ENCODE assay signal across 19 mouse cellular contexts in genomic region chr4:103577111-103577815, GRCm38 (mm10). TPM values are rescaled to one million over a fixed set of nuclear protein-coding genes. Genes with fewer than 3 reads are reported as not detected.
A peak's percentile ranks its signal among the peaks of the same experiment; 100 is the strongest.
DNase-seq lines count a peak whose midpoint lies in the region; ATAC-seq and TF ChIP-seq lines count a peak whose summit lies in the region.
"Had no signal": no experiment of that assay in that cellular context is flagged by ENCODE, and none has a peak within 500 bp of the region (broad histone marks: within the 10 kb centered on the region; RNA-seq: fewer than 3 reads in every experiment).

No protein-coding gene starts in this region.

- H3K4me2 ChIP-seq in forebrain, embryonic 13.5 days = no peak overlapping the region
- no peak overlapping the region for H3K4me2 ChIP-seq in midbrain, postnatal 0 days (ENCODE audit: low read depth, low read length, poor library complexity, severe bottlenecking)
- H3K4me2 ChIP-seq: embryonic facial prominence, embryonic 13.5 days; heart, embryonic 13.5 days; hindbrain, embryonic 15.5 days; kidney, embryonic 15.5 days; liver, embryonic 15.5 days; midbrain, embryonic 11.5 days; neural tube, embryonic 13.5 days had no signal

- peak; percentile 58; the same call in 1 of the 2 replicates for ATAC-seq in forebrain, embryonic 13.5 days
- no peak for ATAC-seq in midbrain, postnatal 0 days (ENCODE audit: low FRiP score)
- ATAC-seq in activated CD4-positive, CD25-positive, alpha-beta regulatory T cell, adult 4 months = no peak
- ATAC-seq: intestine, embryonic 16.5 days had no signal

- H3K9ac ChIP-seq in forebrain, embryonic 13.5 days = no peak overlapping the region
- no peak overlapping the region for H3K9ac ChIP-seq in midbrain, postnatal 0 days (replicated peaks; ENCODE audit: low read length, poor library complexity, severe bottlenecking)
- H3K9ac ChIP-seq: embryonic facial prominence, embryonic 13.5 days; heart, embryonic 13.5 days; hindbrain, embryonic 15.5 days; kidney, embryonic 15.5 days; liver, embryonic 15.5 days; neural tube, embryonic 13.5 days had no signal

- no peak for DNase-seq in forebrain, embryonic 10.5 days (ENCODE audit: extremely low spot score, low spot score)
- peak; percentile 22 for DNase-seq in right cerebral cortex, adult 18-20 months
- no peak for DNase-seq in right cerebral cortex, postnatal 4 days
- peak; percentile 86 for DNase-seq in layer of hippocampus, adult 9-11 months
- no peak for DNase-seq in midbrain, postnatal 0 days (ENCODE audit: low spot score)
- DNase-seq: adrenal gland, postnatal 25 days; cerebellum, adult 9-11 months; thymus, postnatal 25 days had no signal

- no peaks in the 10 kb centered on the region for H3K27me3 ChIP-seq in forebrain, embryonic 13.5 days
- no peaks in the 10 kb centered on the region for H3K27me3 ChIP-seq in forebrain, embryonic 10.5 days (ENCODE audit: poor library complexity, severe bottlenecking)
- H3K27me3 ChIP-seq in midbrain, postnatal 0 days (ENCODE audit: insufficient read depth, low read length) = no peaks in the 10 kb centered on the region
- H3K27me3 ChIP-seq: embryonic facial prominence, embryonic 13.5 days; heart, embryonic 13.5 days; hindbrain, embryonic 15.5 days; kidney, embryonic 15.5 days; liver, embryonic 15.5 days; neural tube, embryonic 13.5 days had no signal

- WGBS in forebrain, embryonic 13.5 days = 78% methylated on average over 4 of the region's 4 CpGs
- WGBS in forebrain, embryonic 10.5 days = 80% methylated on average over 4 of the region's 4 CpGs
- WGBS in midbrain, postnatal 0 days = 72% methylated on average over 4 of the region's 4 CpGs

- H3K27ac ChIP-seq in forebrain, embryonic 13.5 days = no peak overlapping the region
- H3K27ac ChIP-seq in forebrain, embryonic 10.5 days = no peak overlapping the region
- no peak overlapping the region; the same call in 1 of the 2 replicates for H3K27ac ChIP-seq in midbrain, postnatal 0 days (ENCODE audit: low read depth, low read length)
- H3K27ac ChIP-seq: embryonic facial prominence, embryonic 13.5 days; heart, embryonic 13.5 days; hindbrain, embryonic 15.5 days; kidney, embryonic 15.5 days; liver, embryonic 15.5 days; neural tube, embryonic 13.5 days had no signal

- H3K4me3 ChIP-seq in forebrain, embryonic 13.5 days = no peak overlapping the region
- no peak overlapping the region for H3K4me3 ChIP-seq in forebrain, embryonic 10.5 days
- no peak overlapping the region for H3K4me3 ChIP-seq in midbrain, postnatal 0 days (ENCODE audit: low read depth, low read length)
- H3K4me3 ChIP-seq: embryonic facial prominence, embryonic 13.5 days; heart, embryonic 13.5 days; hindbrain, embryonic 15.5 days; kidney, embryonic 15.5 days; liver, embryonic 15.5 days; neural tube, embryonic 13.5 days had no signal

- TF ChIP-seq CTCF in midbrain, postnatal 0 days (IDR thresholded peaks at IDR 0.05) = no peak

- H3K4me1 ChIP-seq in forebrain, embryonic 13.5 days = no peaks in the 10 kb centered on the region
- no peaks in the 10 kb centered on the region for H3K4me1 ChIP-seq in forebrain, embryonic 10.5 days
- no peaks in the 10 kb centered on the region for H3K4me1 ChIP-seq in midbrain, postnatal 0 days (ENCODE audit: insufficient read depth, low read length)
- H3K4me1 ChIP-seq: embryonic facial prominence, embryonic 13.5 days; heart, embryonic 13.5 days; hindbrain, embryonic 15.5 days; kidney, embryonic 15.5 days; liver, embryonic 15.5 days; neural tube, embryonic 13.5 days had no signal

- no peaks in the 10 kb centered on the region for H3K9me3 ChIP-seq in forebrain, embryonic 13.5 days (replicated peaks)
- H3K9me3 ChIP-seq in forebrain, embryonic 10.5 days = no peaks in the 10 kb centered on the region
- no peaks in the 10 kb centered on the region for H3K9me3 ChIP-seq in midbrain, postnatal 0 days (ENCODE audit: low read length)
- H3K9me3 ChIP-seq: embryonic facial prominence, embryonic 13.5 days; heart, embryonic 13.5 days; hindbrain, embryonic 15.5 days; kidney, embryonic 15.5 days; neural tube, embryonic 13.5 days had no signal

- no peaks in the 10 kb centered on the region for H3K36me3 ChIP-seq in forebrain, embryonic 13.5 days (ENCODE audit: poor library complexity, severe bottlenecking)
- no peaks in the 10 kb centered on the region for H3K36me3 ChIP-seq in forebrain, embryonic 10.5 days (replicated peaks)
- H3K36me3 ChIP-seq in midbrain, postnatal 0 days (ENCODE audit: insufficient read depth, low read length) = no peaks in the 10 kb centered on the region
- H3K36me3 ChIP-seq: embryonic facial prominence, embryonic 13.5 days; G1E; heart, embryonic 13.5 days; hindbrain, embryonic 15.5 days; kidney, embryonic 15.5 days; liver, embryonic 15.5 days; neural tube, embryonic 13.5 days had no signal

RNA-seq across cellular contexts. Expression of gene Dab1, which starts 41.9 kb away (rescaled TPM):
- 105 and 106 TPM in 2 replicates for polyA plus RNA-seq in forebrain, embryonic 13.5 days (2015; fragmentation: Nextera tagmentation; extraction: Ambion mirVana)
- 26.0 and 26.4 TPM in 2 replicates for polyA plus RNA-seq in forebrain, embryonic 10.5 days (2016; fragmentation: Nextera tagmentation; extraction: Ambion mirVana)
- total RNA-seq in midbrain, postnatal 0 days (2014; rRNA removed) = 47.9 and 67.6 TPM in 2 replicates
- polyA plus RNA-seq in midbrain, postnatal 0 days (2015; fragmentation: Nextera tagmentation; extraction: Ambion mirVana) = 109 and 110 TPM in 2 replicates
- under 1 TPM in 1 of 2 experiments, not detected in 1; 0.25 TPM for polyA plus RNA-seq in activated CD4-positive, CD25-positive, alpha-beta regulatory T cell, adult 4 months (2017; shearing (Covaris generic))
- polyA plus RNA-seq: G1E had no signal

Comparison
In these comparisons a context has a peak if more than half of its experiments do, and no peak if none do; other contexts are left out.
1. DNase-seq: peak in right cerebral cortex, adult 18-20 months (single experiment) and layer of hippocampus, adult 9-11 months (single experiment); none in forebrain, embryonic 10.5 days (single experiment), right cerebral cortex, postnatal 4 days (single experiment) and midbrain, postnatal 0 days (single experiment).
2. RNA of gene Dab1, which starts 41.9 kb away (polyA plus RNA-seq): 109 to 110 TPM in midbrain, postnatal 0 days, 105 to 106 TPM in forebrain, embryonic 13.5 days and 26.0 to 26.4 TPM in forebrain, embryonic 10.5 days; 0.25 TPM in activated CD4-positive, CD25-positive, alpha-beta regulatory T cell, adult 4 months; every median in the first group is over 10 times any median in the second.